Mouse (Mus musculus) embryonic stem cell, embryonic (primary cell): ENCODE measurements at regions not wholly inside any gene's neighbourhood (a gene's known extent, or its start where the extent isn't known, plus 50 kb on each side); places are given as distances from the start of the nearest gene placed in this dataset.

ENCODE experiments used
- CTCF ChIA-PET, 4 experiments: fragments of 300-600 bp in 2 of 4; fragments of 350-600 bp in 2 of 4; sonication (Branson Sonifier 250); formaldehyde crosslinking; loops; one replicate each; lab custom pipeline; 2022; ENCODE audit warnings: inconsistent platforms in 2 of 4; lab: Charles Lee
- POLR2A ChIA-PET, 4 experiments: fragments of 300-600 bp in 2 of 4; fragments of 350-600 bp in 2 of 4; sonication (Branson Sonifier 250); formaldehyde crosslinking; loops; one replicate each; lab custom pipeline; 2022; ENCODE audit warnings: antibody characterized with exemption in 4 of 4, inconsistent platforms in 1 of 4; lab: Charles Lee

DNA sequence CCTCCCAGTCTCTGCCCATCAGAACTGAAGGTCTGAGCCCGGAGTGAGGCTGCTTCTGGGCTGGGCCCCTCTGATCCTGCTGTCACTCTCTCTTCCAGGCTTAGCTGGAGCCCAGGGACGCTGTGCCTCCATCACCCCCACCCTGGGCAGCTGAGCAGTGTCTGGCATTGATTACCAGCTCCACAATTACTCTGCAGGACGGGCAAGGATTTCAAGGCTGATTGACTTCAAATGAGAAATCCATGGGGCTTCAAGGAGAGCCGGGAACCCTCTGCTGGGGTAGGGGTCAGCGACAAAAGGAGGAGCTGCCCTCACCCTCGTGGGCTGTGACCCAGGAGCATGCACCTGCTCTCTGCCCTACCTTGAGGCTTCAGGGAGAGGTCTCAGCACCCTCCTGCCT lies 107.1 kb upstream of the Csf3r start:
- CTCF ChIA-PET = interaction anchor here in 3 of 4 experiments (0.6 to 1.2 kb wide), 6 partner anchors 24 to 1035 kb away, joined by 3 to 22 read pairs (median 3); no protein-coding TSS in a partner anchor
- POLR2A ChIA-PET = interaction anchor here in 2 of 4 experiments (1.0 to 1.1 kb wide), 3 partner anchors 12 to 102 kb away, joined by 3 to 4 read pairs (median 3); no protein-coding TSS in a partner anchor

DNA sequence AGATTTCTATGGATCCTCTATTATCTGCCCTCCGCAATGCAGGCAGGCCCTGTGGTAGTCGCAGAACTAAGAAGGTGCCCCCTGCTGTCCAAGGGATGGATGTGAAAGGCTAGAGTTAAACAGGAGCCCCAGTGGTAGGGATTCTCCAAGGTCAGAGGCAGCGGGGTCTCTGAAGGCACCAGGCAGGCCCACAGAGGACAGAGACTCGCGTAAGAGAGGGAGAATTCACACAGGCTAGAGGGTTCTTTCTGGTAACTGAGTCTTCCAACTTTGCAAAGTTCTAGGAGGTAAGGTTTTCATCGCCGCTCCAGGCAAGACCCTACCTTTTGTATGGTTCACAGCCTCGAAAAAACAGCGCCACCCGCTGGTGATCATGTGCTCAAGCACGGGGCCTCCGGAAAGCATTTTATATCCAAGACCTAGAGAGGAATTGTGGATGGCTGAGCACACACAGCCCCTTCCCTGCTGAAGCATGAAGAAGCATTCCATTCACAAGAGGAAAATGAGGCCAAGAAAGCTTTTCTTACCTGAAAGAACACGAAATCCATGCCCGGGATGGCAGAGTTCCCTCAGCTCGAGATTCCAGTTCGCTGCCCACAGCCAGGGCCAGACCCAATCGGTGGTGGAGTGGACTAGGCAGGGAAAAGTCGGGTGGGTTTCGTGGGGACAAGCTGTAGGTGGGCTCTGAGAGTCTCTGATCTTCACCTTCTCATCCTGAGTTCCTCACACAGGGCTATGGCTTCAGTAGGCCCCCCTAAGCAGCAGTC lies 102.6 kb upstream of the Csf3r start:
- POLR2A ChIA-PET = interaction anchor here in 3 of 4 experiments (0.7 to 1.9 kb wide), 11 partner anchors 11 to 610 kb away, joined by 3 to 5 read pairs (median 4); partner anchors contain the start of gene Mrps15 (in 1 of the 3)
- CTCF ChIA-PET = interaction anchor here (0.6 to 1.7 kb wide), 19 partner anchors 8 to 357 kb away, joined by 3 to 11 read pairs (median 3); no protein-coding TSS in a partner anchor

DNA sequence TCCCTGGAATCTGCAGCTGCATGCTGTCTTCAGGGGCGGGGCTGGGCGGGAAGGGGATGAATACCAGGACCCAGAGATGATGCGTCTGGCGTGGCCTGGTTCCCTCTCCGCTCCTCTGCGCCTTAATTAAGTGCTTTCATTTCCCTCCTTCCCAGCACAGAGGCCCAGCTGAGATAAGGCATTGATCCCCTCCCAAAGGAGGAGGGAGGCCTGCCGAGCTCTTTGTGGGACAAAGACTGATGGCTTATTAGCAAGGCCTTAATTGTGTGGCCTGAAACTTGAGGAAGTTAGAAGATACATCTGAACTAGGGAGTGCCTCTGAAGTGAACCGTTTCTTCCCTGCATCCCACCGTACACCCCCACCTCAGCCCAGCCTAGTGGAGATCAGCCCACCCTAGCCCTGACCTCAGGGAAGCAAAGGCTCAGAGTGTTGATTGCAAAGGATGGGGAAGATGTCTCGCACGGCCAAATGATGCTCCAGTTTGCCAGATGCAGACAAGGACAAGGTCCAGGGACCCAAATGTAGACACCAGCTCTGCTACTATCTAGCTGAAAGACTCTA lies 102.0 kb upstream of the Csf3r start:
- ChIA-PET POLR2A (interaction anchor here in 3 of 4 experiments (0.7 to 1.9 kb wide), 11 partner anchors 10 to 611 kb away, joined by 3 to 5 read pairs (median 4); partner anchors contain the start of gene Mrps15 (in 1 of the 3)), CTCF (interaction anchor here (0.7 to 1.7 kb wide), 18 partner anchors 8 to 357 kb away, joined by 3 to 11 read pairs (median 4); no protein-coding TSS in a partner anchor)

DNA sequence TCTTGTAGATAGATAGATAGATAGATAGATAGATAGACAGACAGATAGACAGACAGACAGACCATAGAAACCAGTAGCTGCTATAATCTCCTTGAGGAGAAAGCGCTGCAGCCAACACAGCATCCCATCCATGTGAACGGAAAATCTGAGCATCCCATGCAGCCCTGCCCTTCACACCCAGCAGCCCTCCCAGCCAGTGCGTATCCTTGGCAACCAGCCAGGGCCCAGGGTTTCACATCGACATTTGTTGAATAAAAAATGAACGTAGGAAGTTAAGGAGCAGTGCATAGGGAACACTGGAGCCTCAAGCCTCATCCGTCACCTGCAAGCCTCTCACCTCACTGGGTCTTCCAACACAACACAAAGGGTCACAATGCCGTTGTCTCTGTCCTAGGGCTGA lies 101.1 kb upstream of the Csf3r start:
- ChIA-PET CTCF (interaction anchor here in 3 of 4 experiments (0.6 to 1.7 kb wide), 8 partner anchors 8 to 1029 kb away, joined by 3 to 7 read pairs (median 4); no protein-coding TSS in a partner anchor), POLR2A (interaction anchor here in 3 of 4 experiments (0.6 to 1.9 kb wide), 6 partner anchors 9 to 339 kb away, joined by 3 to 6 read pairs (median 3); no protein-coding TSS in a partner anchor)

DNA sequence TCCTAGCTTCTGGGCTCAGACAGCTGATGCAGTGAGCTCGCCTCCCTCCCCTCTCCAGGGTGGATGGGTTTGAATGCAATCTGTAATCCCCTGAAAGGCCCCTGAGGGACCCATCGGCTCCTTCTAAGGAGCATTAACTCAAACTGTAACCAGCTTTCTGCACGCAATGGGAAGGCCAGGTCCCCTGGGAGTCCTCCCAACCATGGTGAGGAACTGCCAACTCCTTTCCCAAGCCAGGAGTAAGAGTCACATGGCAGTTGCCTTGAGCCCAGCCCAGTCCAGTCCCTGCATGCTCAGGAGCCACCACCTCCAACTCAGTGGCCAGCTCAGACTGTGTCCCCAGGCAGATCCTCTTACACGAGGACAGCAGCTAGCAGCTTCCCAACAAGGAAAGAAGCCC lies 96.2 kb upstream of the Csf3r start:
- CTCF ChIA-PET = interaction anchor here in 2 of 4 experiments (1.2 to 1.6 kb wide), 3 partner anchors 13 to 14 kb away, joined by 4 to 6 read pairs (median 4); no protein-coding TSS in a partner anchor
- POLR2A ChIA-PET = interaction anchor here in 1 of 4 experiments (0.6 kb wide), 1 partner anchor 281 kb away, joined by 3 read pairs; no protein-coding TSS in a partner anchor

DNA sequence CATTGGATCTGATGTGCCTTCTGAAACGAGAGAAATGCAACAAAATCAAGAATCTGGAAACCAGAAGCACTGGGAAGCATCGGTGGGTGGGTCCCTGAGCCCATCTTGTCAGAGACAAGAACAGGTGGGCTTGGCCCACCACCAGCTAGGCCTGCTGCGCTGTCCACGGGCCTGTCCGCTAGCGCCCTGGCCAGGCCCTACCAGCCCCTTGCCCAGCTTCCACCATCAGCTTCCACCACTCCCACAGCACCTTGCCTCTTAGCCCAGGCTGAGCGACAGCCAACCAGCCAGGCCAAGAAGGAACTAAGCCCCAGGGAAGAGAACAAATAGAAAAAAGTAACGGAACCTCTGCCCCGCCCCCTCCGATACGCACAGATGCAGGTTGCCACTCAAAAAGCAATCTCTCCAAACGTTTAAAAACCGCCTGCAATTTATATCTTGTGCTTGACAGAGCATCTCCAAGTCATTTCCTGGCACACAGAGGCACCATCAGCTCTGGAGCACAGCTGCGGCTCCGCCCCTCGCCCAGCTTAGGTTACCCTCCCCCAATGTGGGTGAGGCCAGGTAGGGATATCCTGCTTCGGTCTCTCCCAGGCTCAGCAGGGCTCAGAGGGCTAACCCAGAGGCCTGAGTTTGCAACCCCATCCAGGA lies 95.1 kb upstream of the Csf3r start:
- CTCF ChIA-PET = interaction anchor here in 3 of 4 experiments (0.5 to 2.1 kb wide), 5 partner anchors 12 to 1531 kb away, joined by 3 to 7 read pairs (median 4); no protein-coding TSS in a partner anchor
- POLR2A ChIA-PET = interaction anchor here in 1 of 4 experiments (0.9 to 1.6 kb wide), 7 partner anchors 10 to 391 kb away, joined by 3 to 8 read pairs (median 4); no protein-coding TSS in a partner anchor

DNA sequence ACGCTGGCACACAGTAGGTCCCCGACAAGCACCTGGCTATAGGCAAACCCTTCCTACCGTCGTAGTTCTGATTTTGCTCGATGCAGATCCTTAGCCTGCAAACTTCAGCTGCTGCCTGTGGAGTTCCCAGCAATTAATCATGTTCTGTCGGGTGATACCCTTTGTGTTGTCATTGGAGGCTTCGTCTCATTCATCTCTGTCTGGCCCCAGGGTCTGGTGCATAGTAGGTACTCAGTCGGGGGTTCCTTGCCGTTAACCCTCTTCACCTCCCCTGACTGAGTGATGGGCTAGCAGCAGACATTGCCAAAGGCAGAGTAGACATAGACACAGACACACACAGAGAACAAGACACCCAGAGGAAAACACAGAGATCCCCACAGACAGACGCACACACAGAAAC lies 93.6 kb upstream of the Csf3r start:
- POLR2A ChIA-PET = interaction anchor here in 2 of 4 experiments (0.6 to 1.4 kb wide), 3 partner anchors 54 to 391 kb away, joined by 3 read pairs; no protein-coding TSS in a partner anchor
- CTCF ChIA-PET = interaction anchor here in 3 of 4 experiments (0.5 to 2.5 kb wide), 9 partner anchors 9 to 702 kb away, joined by 3 to 10 read pairs (median 4); no protein-coding TSS in a partner anchor

DNA sequence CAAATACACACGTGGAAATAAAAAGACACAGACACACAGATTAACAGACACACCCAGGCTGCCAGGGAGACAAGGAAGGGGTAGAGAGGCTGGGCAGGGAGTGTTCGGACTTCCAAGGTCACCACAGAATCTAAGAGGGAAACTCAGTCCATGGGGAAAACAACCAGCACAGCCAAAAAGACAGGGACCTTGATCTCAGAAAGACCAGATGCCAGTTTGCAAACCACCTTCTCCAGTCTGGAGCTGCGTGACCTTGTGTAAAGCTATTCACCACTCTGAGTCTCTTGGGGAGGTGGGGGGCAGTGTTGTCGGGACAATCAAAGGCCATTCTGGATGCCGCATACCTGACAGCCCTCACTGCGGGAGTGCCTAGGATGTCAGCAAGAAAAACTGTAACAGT lies 93.0 kb upstream of the Csf3r start:
- CTCF ChIA-PET = interaction anchor here in 2 of 4 experiments (1.0 to 3.1 kb wide), 5 partner anchors 9 to 17 kb away, joined by 4 to 10 read pairs (median 5); no protein-coding TSS in a partner anchor
- POLR2A ChIA-PET = interaction anchor here in 2 of 4 experiments (1.1 to 1.4 kb wide), 4 partner anchors 8 to 58 kb away, joined by 3 read pairs; no protein-coding TSS in a partner anchor

DNA sequence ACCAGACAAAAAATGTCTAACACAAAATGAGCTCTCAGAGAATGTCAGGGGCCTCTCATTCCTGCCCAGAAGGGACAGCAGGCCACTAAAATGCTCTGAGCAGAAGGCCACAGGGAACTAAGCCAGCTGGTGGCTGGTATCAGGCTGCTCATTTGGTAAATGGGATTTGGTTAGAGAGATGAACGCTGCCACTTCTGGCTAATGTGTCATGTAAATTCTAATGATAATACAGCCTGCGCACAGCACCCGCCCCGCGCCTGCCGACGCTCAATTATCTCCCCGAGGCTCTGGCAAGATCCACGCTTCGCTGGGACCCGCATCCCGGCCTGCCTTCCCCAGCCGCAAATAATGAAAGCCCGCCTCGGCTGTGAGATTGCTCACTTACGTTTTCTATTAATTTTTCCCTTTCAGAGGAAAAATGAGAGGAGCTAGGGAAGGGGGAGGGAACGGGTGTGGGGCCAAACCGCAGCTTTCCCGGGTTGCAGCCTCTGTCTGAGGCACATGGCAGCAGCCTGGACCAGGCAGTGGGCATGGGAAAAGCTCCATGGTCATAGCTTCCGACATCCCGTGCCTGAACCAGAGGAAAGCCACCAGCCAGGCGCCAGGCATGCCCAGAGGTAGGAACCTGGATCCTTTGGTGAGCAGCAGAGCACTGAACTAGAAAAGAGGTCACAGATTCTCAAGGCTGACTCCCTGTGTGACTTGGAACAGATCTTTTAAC lies 92.2 kb upstream of the Csf3r start:
- CTCF ChIA-PET = interaction anchor here in 2 of 4 experiments (0.7 to 3.1 kb wide), 8 partner anchors 9 to 30 kb away, joined by 3 to 10 read pairs (median 4); no protein-coding TSS in a partner anchor
- POLR2A ChIA-PET = interaction anchor here in 2 of 4 experiments (1.1 to 2.0 kb wide), 6 partner anchors 8 to 52 kb away, joined by 3 to 6 read pairs (median 4); no protein-coding TSS in a partner anchor

DNA sequence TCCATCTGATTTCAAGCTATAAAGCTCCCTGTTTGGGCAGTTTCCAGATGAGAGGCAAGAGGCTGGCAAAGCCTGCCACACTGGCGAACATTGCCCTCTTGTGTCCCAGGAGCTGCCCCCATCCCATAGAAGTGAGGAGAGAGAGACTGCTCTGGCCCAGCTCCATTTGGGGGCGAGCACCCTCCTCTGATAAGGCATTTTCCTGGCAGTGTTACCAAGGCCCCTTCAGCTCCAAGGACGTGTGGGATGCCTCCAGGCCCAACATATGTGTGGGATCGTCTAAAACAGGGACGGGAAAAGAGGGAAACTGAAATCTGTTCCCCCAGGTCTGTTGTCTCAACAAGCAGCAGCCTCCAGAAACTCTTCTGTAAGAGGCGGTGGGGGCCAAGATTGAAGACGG lies 88.0 kb upstream of the Csf3r start:
- ChIA-PET CTCF (interaction anchor here in 2 of 4 experiments (0.5 to 2.2 kb wide), 9 partner anchors 9 to 776 kb away, joined by 3 to 8 read pairs (median 4); no protein-coding TSS in a partner anchor), POLR2A (interaction anchor here in 3 of 4 experiments (0.7 to 1.5 kb wide), 14 partner anchors 10 to 851 kb away, joined by 3 to 4 read pairs (median 3); partner anchors contain the start of gene Meaf6 (in 1 of the 3))

DNA sequence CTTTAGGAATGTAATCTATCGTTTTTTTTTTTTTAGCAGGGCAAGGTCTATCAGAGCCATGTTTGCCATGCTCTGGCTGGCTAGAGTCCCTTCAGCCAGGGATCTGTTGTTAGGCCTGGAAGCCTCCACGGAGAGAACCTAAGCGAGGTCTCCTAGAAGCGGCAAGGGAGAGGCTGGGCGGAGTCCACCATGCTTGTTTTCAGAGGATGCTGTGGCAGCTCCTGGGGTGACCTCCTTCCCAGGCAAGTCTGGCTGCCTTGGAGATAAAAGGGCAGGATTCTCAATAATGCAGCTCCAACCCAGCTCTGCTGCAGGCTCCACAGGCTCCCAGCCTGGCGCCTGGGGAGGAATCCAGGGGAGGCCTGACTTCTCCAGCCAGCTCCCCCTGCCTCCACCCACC lies 86.2 kb upstream of the Csf3r start:
- POLR2A ChIA-PET = interaction anchor here (0.6 to 1.5 kb wide), 7 partner anchors 9 to 443 kb away, joined by 3 to 6 read pairs (median 3); partner anchors contain the start of gene Mrps15 (in 1 of the 4)
- CTCF ChIA-PET = interaction anchor here (0.6 to 2.3 kb wide), 6 partner anchors 24 to 777 kb away, joined by 3 to 12 read pairs (median 4); no protein-coding TSS in a partner anchor

DNA sequence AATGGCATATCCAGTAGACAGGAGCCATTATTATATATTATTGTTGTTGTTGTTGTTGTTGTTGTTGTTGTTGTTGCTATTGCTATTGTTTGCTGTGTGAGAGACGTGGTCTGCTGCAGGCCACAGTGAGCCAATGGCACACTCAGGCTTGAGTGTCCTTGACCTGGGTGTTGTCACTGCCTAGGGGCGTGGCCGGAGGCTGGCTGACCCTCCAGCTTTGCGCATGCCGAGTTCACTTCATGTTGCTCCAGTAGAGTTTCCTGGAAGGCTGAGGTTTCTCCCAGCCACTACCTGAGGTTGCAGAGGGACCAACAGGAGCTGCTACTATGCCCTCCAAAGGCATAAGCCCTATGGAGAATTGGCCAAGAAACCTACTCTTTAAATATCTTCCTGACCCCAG lies 83.1 kb upstream of the Csf3r start:
- POLR2A ChIA-PET = interaction anchor here in 2 of 4 experiments (0.8 to 2.1 kb wide), 10 partner anchors 9 to 810 kb away, joined by 3 to 8 read pairs (median 4); no protein-coding TSS in a partner anchor
- CTCF ChIA-PET = interaction anchor here (0.5 to 2.9 kb wide), 49 partner anchors 9 to 856 kb away, joined by 3 to 22 read pairs (median 4); partner anchors contain the start of genes Adprhl2 (in 1 of the 4) and Meaf6 (in 1 of the 4)

DNA sequence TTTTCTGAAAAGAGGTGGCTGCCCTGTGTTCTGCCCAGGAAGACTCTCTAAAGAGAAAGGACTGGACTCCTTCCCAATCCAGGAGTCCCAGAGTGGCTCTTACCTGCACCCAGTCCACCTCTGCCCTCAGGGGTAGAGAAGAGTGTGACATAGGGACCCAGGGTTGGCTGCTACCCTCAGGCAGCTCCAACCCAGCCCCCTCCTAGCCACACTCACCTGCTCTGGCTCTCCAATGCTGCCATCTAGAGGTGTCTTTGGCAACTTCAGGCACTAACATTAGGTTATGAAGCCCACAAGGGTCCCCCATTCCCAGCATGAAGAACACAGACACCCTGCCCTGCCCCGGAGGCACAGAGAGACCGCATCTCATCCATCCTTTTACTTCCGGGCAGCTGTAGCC lies 82.4 kb upstream of the Csf3r start:
- ChIA-PET POLR2A (interaction anchor here in 2 of 4 experiments (0.8 to 2.1 kb wide), 11 partner anchors 9 to 811 kb away, joined by 3 to 8 read pairs (median 3); no protein-coding TSS in a partner anchor), CTCF (interaction anchor here (0.6 to 2.9 kb wide), 51 partner anchors 8 to 1221 kb away, joined by 3 to 12 read pairs (median 3); partner anchors contain the start of gene Meaf6 (in 1 of the 4))

DNA sequence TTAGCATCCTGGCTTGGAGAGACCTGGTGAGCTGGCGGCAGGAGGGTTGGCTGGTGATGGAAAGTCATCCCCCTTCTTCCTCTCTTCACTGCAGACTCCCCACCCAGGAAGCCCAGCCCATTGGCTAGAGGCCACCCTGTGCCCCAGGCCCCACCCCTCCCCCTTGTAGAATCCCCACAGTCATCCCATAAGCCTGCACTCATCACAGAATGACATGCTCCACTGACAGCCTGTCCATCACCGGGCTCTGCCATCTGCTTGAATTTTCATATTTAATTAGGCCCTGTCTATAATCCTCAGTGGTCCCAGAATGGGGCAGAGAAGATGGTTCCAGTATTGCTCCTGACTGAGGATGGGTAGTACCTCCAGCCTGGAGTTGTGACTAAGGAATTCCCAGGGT lies 79.3 kb upstream of the Csf3r start:
- ChIA-PET POLR2A (interaction anchor here in 1 of 4 experiments (0.6 kb wide), 1 partner anchor 23 kb away, joined by 3 read pairs; no protein-coding TSS in a partner anchor), CTCF (interaction anchor here in 3 of 4 experiments (0.9 to 2.3 kb wide), 5 partner anchors 9 to 30 kb away, joined by 3 to 13 read pairs (median 4); no protein-coding TSS in a partner anchor)

DNA sequence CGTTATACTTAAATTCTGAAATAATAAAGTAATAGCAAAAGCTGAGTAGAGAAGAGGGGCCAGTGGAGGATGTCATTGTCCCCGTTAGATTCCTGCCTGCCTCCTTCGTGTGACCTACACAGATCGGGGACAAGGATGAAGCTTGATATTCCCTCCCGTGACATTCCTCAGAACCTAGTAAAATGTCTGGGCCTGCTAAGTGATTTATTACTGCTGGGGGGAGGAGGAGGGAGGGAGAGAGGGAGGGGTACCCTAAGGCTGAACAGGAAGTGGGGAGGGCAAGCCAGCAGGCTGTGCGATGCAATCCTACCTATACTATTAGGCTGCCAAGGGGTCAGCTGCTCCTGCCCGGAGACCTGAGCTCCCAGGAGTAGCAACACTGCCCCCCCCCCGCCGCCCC lies 64.9 kb upstream of the Csf3r start:
- ChIA-PET POLR2A (interaction anchor here in 1 of 4 experiments (1.6 kb wide), 1 partner anchor 65 kb away, joined by 4 read pairs; the partner anchor contains the start of gene Csf3r), CTCF (interaction anchor here in 1 of 4 experiments (0.6 kb wide), 1 partner anchor 406 kb away, joined by 3 read pairs; no protein-coding TSS in a partner anchor)
